Mouse (Mus musculus) adrenal gland, postnatal 10 days (tissue): ENCODE data around the gene Mrpl22. TPM values are rescaled to one million over a fixed set of nuclear protein-coding genes. Genes with fewer than 3 reads are reported as not detected.
"Not testable (repeated sequence)": the region's sequence is repeated elsewhere in the genome, so short reads cannot be mapped to it uniquely, and the experiment has no call there.

Experiments used
- DNase-seq: peaks from one replicate; pipeline ENCODE4 v3.0.0; 2021; ENCODE audit warnings: mixed read lengths
- total RNA-seq, 2 experiments: library from RNA; stranded (reverse); gene quantifications; 2 replicates each; pipeline ENCODE4 v1.2.3; 2021

The Mrpl22 gene
- total RNA-seq, 2 experiments from 2014 or later: 68.8 to 70.9 TPM

DNA sequence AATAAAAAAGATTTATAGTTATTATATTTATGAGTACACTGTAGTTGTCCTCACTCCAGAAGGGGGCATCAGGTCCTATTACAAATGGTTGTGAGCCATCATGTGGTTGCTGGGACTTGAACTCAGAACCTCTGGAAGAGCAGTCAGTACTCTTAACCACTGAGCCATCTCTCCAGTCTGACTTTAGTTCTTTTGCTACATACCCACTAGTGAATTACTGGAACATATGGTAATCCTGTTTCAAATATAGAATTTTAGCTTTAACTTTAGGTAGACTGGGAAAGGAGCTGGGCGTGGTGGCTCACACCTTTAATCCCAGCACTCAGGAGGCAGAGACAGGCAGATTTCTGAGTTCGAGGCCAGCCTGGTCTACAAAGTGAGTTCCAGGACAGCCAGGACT, 56.6 kb downstream of the Mrpl22 start:
- DNase-seq: not testable (repeated sequence)

Other genes starting within 250 kb of the Mrpl22 start
- 10 to 100 TPM; 78.6 to 85.0 TPM for gene Larp1, start 162.6 kb upstream of the Mrpl22 start, total RNA-seq
- not detected for gene Gm12248, start 78.5 kb upstream of the Mrpl22 start, total RNA-seq
- 10 to 100 TPM; 42.9 to 49.3 TPM for gene Cnot8, start 67.5 kb upstream of the Mrpl22 start, total RNA-seq
- 10 to 100 TPM; 16.5 to 19.1 TPM for gene Gemin5, start 3.1 kb upstream of the Mrpl22 start, total RNA-seq
- 1 to 10 TPM; 7.7 to 8.4 TPM for gene Igtp, start 27.9 kb downstream of the Mrpl22 start, total RNA-seq
- 1 to 10 TPM; 8.8 to 9.8 TPM for gene Irgm2, start 28.0 kb downstream of the Mrpl22 start, total RNA-seq
- under 1 TPM; 0.21 to 0.36 TPM for gene 4930438A08Rik, start 103.1 kb downstream of the Mrpl22 start, total RNA-seq
- 10 to 100 TPM in 1 of 2 experiments, 1 to 10 TPM in 1; 6.9 to 13.1 TPM for gene Zfp692, start 135.4 kb downstream of the Mrpl22 start, total RNA-seq
- gene Zfp672, start 158.7 kb downstream of the Mrpl22 start, total RNA-seq: 10 to 100 TPM; 50.9 to 60.2 TPM
- gene Sh3bp5l, start 159.1 kb downstream of the Mrpl22 start, total RNA-seq: 10 to 100 TPM; 36.6 to 46.1 TPM
- gene Lypd8, start 207.4 kb downstream of the Mrpl22 start, total RNA-seq: not detected
- not detected for gene 1810065E05Rik, start 249.4 kb downstream of the Mrpl22 start, total RNA-seq